Mouse (Mus musculus) left cerebral cortex, postnatal 10 days (tissue): ENCODE measurements around the gene Ten1. TPM values are rescaled to one million over a fixed set of nuclear protein-coding genes. Genes with fewer than 3 reads are reported as not detected.

Source experiments
- DNase-seq, 2 experiments: peaks; one replicate each; pipeline ENCODE4 v3.0.0; 2021 to 2022; ENCODE audit warnings: low spot score in 2 of 2, mixed read lengths in 1 of 2; ENCODE audit errors: extremely low spot score in 1 of 2
- intact Hi-C: fragments of 180-260 bp; cut with DNase I; formaldehyde crosslinking; loops from one replicate; pipeline ENCODE4 v1.15.1; 2025
- total RNA-seq, 2 experiments: library from RNA; stranded (reverse); gene quantifications; 2 replicates each; pipeline ENCODE4 v1.2.3; 2021

Gene Ten1
- total RNA-seq, 2 experiments from 2014 or later: 44.8 to 50.9 TPM

DNA sequence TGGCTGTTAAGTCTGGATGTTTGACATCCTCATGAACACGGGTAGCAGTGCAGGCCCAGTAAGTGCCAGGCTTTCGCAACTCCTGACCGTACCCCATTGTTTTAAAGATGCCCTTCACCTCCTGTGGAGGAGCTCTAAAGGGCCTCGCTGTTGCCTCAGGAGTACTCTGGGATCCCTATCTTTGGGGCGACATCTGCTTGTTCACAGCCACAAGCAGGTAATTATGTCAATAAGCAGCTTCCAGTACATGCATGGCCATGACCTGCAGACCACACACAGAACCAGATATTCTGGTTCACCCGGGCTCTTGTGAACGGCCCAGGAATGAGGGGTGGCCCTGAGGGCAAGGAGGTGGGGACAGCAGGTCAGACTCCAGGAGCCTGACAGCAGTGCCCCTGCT lies 61.6 kb downstream of the Ten1 start:
- DNase-seq: no peak
- intact Hi-C loops: no loop called here

Other genes with a start within 250 kb of the Ten1 start
- gene Itgb4, start 224.1 kb upstream of the Ten1 start, total RNA-seq: 1 to 10 TPM; 4.7 to 4.8 TPM
- gene Galk1, start 186.1 kb upstream of the Ten1 start, total RNA-seq: 10 to 100 TPM; 25.6 to 28.1 TPM
- gene H3f3b, start 170.9 kb upstream of the Ten1 start, total RNA-seq: 100 to 1,000 TPM; 320 to 336 TPM
- gene Unk, start 168.5 kb upstream of the Ten1 start, total RNA-seq: 10 to 100 TPM; 24.8 to 25.8 TPM
- gene Unc13d, start 120.9 kb upstream of the Ten1 start, total RNA-seq: 1 to 10 TPM in 1 of 2 experiments, under 1 TPM in 1; 0.63 to 1.2 TPM
- gene Wbp2, start 111.9 kb upstream of the Ten1 start, total RNA-seq: 100 to 1,000 TPM; 229 to 234 TPM
- gene Trim47, start 71.6 kb upstream of the Ten1 start, total RNA-seq: 1 to 10 TPM; 6.2 to 7.9 TPM
- 1 to 10 TPM; 6.2 to 6.6 TPM for gene Trim65, start 67.7 kb upstream of the Ten1 start, total RNA-seq
- gene Mrpl38, start 60.0 kb upstream of the Ten1 start, total RNA-seq: 10 to 100 TPM; 52.2 to 54.6 TPM
- 100 to 1,000 TPM in 1 of 2 experiments, 10 to 100 TPM in 1; 96.2 to 100 TPM for gene Fbf1, start 30.7 kb upstream of the Ten1 start, total RNA-seq
- gene Acox1, start 190 bp downstream of the Ten1 start, total RNA-seq: 100 to 1,000 TPM; 110 to 118 TPM
- gene Evpl, start 39.2 kb downstream of the Ten1 start, total RNA-seq: under 1 TPM; 0.77 to 0.97 TPM
- gene Srp68, start 75.4 kb downstream of the Ten1 start, total RNA-seq: 10 to 100 TPM; 52.5 to 56.3 TPM
- gene Galr2, start 82.1 kb downstream of the Ten1 start, total RNA-seq: not detected
- gene Exoc7, start 108.4 kb downstream of the Ten1 start, total RNA-seq: 10 to 100 TPM; 96.6 to 97.9 TPM
- gene Foxj1, start 136.5 kb downstream of the Ten1 start, total RNA-seq: 1 to 10 TPM; 2.7 to 3.9 TPM
- 100 to 1,000 TPM; 200 to 207 TPM for gene Rnf157, start 214.2 kb downstream of the Ten1 start, total RNA-seq
- 10 to 100 TPM; 31.3 to 31.7 TPM for gene Ubald2, start 235.2 kb downstream of the Ten1 start, total RNA-seq